Mouse (Mus musculus): Measurements from ENCODE around the gene A930033H14Rik.

The A930033H14Rik gene

GRCm38 (mm10) chr10:69210659-69211058 is 2.2 kb downstream of the A930033H14Rik start:
- CTCF ChIA-PET, result no interaction called here
- POLR2A ChIA-PET, result no interaction called here

- ChIA-PET CTCF (no interaction called here), POLR2A (no interaction called here)
Measured at GRCm38 (mm10) chr10:69210006-69210405, 2.9 kb downstream of the A930033H14Rik start.

- ChIA-PET CTCF (interaction anchor here in 3 of 4 experiments (0.5 to 1.7 kb wide), 6 partner anchors 12 to 431 kb away, joined by 3 to 7 read pairs (median 3); no protein-coding TSS in a partner anchor), POLR2A (interaction anchor here in 2 of 4 experiments (0.6 to 0.9 kb wide), 2 partner anchors 16 to 61 kb away, joined by 3 to 4 read pairs; no protein-coding TSS in a partner anchor)
Measured at GRCm38 (mm10) chr10:69208705-69209104, 4.2 kb downstream of the A930033H14Rik start.

GRCm38 (mm10) chr10:69207981-69208630 is 4.8 kb downstream of the A930033H14Rik start:
- ChIA-PET CTCF (interaction anchor here (0.5 to 1.7 kb wide), 8 partner anchors 13 to 432 kb away, joined by 3 to 7 read pairs (median 3); no protein-coding TSS in a partner anchor), POLR2A (interaction anchor here in 2 of 4 experiments (0.6 to 0.9 kb wide), 2 partner anchors 16 to 60 kb away, joined by 3 to 4 read pairs; no protein-coding TSS in a partner anchor)

GRCm38 (mm10) chr10:69207481-69207880 is 5.4 kb downstream of the A930033H14Rik start:
- ChIA-PET CTCF (interaction anchor here (0.6 to 1.7 kb wide), 5 partner anchors 22 to 120 kb away, joined by 3 to 7 read pairs (median 3); no protein-coding TSS in a partner anchor), POLR2A (no interaction called here)

GRCm38 (mm10) chr10:69206081-69206480 is 6.8 kb downstream of the A930033H14Rik start:
- ChIA-PET CTCF (interaction anchor here in 1 of 4 experiments (0.6 kb wide), 1 partner anchor 492 kb away, joined by 4 read pairs; no protein-coding TSS in a partner anchor), POLR2A (no interaction called here)

GRCm38 (mm10) chr10:69204677-69205400 is 8.1 kb downstream of the A930033H14Rik start:
- ChIA-PET POLR2A (interaction anchor here in 1 of 4 experiments (0.7 kb wide), 1 partner anchor 128 kb away, joined by 3 read pairs; no protein-coding TSS in a partner anchor), CTCF (interaction anchor here in 1 of 4 experiments (0.6 kb wide), 1 partner anchor 19 kb away, joined by 4 read pairs; no protein-coding TSS in a partner anchor)

- POLR2A ChIA-PET, result no interaction called here
Measured at GRCm38 (mm10) chr10:69193721-69194120, 19.2 kb downstream of the A930033H14Rik start.

GRCm38 (mm10) chr10:69192266-69192665 is 20.6 kb downstream of the A930033H14Rik start:
- CTCF ChIA-PET, result no interaction called here
- POLR2A ChIA-PET, result interaction anchor here in 2 of 4 experiments (0.6 to 0.7 kb wide), 2 partner anchors 1055 to 1911 kb away, joined by 3 read pairs; no protein-coding TSS in a partner anchor

More at GRCm38 (mm10) chr10:69193721-69194120, 19.2 kb downstream of the A930033H14Rik start:
- CTCF ChIA-PET, result no interaction called here

GRCm38 (mm10) chr10:69190434-69191160 is 22.3 kb downstream of the A930033H14Rik start:
- CTCF ChIA-PET, result interaction anchor here in 1 of 4 experiments (2.0 kb wide), 1 partner anchor 116 kb away, joined by 10 read pairs; no protein-coding TSS in a partner anchor
- POLR2A ChIA-PET, result interaction anchor here in 1 of 4 experiments (0.9 kb wide), 1 partner anchor 272 kb away, joined by 3 read pairs; no protein-coding TSS in a partner anchor

- CTCF ChIA-PET, result interaction anchor here in 2 of 4 experiments (1.0 to 2.4 kb wide), 3 partner anchors 119 to 180 kb away, joined by 3 to 8 read pairs (median 3); no protein-coding TSS in a partner anchor
- POLR2A ChIA-PET, result no interaction called here
Measured at GRCm38 (mm10) chr10:69187773-69188443, 25.0 kb downstream of the A930033H14Rik start.

GRCm38 (mm10) chr10:69185894-69186893 is 26.7 kb downstream of the A930033H14Rik start:
- ChIA-PET POLR2A (no interaction called here), CTCF (interaction anchor here in 3 of 4 experiments (0.5 to 2.4 kb wide), 12 partner anchors 19 to 1628 kb away, joined by 3 to 8 read pairs (median 4); no protein-coding TSS in a partner anchor)

GRCm38 (mm10) chr10:69185431-69185830 is 27.5 kb downstream of the A930033H14Rik start:
- POLR2A ChIA-PET, result no interaction called here
- CTCF ChIA-PET, result interaction anchor here in 3 of 4 experiments (0.5 to 2.4 kb wide), 7 partner anchors 19 to 1629 kb away, joined by 4 to 8 read pairs (median 4); no protein-coding TSS in a partner anchor

GRCm38 (mm10) chr10:69184903-69185302 is 28.0 kb downstream of the A930033H14Rik start:
- ChIA-PET CTCF (interaction anchor here in 1 of 4 experiments (0.7 kb wide), 1 partner anchor 475 kb away, joined by 6 read pairs; no protein-coding TSS in a partner anchor), POLR2A (no interaction called here)

GRCm38 (mm10) chr10:69180997-69181396 is 31.9 kb downstream of the A930033H14Rik start:
- ChIA-PET CTCF (interaction anchor here in 1 of 4 experiments (0.6 kb wide), 1 partner anchor 14 kb away, joined by 3 read pairs; no protein-coding TSS in a partner anchor), POLR2A (no interaction called here)

GRCm38 (mm10) chr10:69179341-69179740 is 33.6 kb downstream of the A930033H14Rik start:
- CTCF ChIA-PET, result interaction anchor here in 1 of 4 experiments (1.3 kb wide), 1 partner anchor 277 kb away, joined by 3 read pairs; no protein-coding TSS in a partner anchor
- POLR2A ChIA-PET, result no interaction called here

- ChIA-PET POLR2A (interaction anchor here in 1 of 4 experiments (0.5 to 0.6 kb wide), 2 partner anchors 145 to 171 kb away, joined by 3 to 5 read pairs; no protein-coding TSS in a partner anchor), CTCF (no interaction called here)
Measured at GRCm38 (mm10) chr10:69176116-69176515, 36.8 kb downstream of the A930033H14Rik start.

Data from embryonic stem cell, embryonic (primary cell).